Mouse (Mus musculus) heart, postnatal 0 days (tissue): Measurements from ENCODE around the gene Bcl2l1. TPM values are rescaled to one million over a fixed set of nuclear protein-coding genes. Genes with fewer than 3 reads are reported as not detected.

Experiments used
- ATAC-seq: fragments of 200-750 bp; cut with Nextera tagmentation; 2 replicates; pipeline ENCODE4 v1.8.0; 2017; ENCODE audit warnings: low read depth, moderate number of reproducible peaks, moderate library complexity; ENCODE audit not compliant: insufficient read depth
- DNase-seq: peaks from one replicate; pipeline ENCODE4 v3.0.0-alpha.2; 2016; ENCODE audit warnings: low spot score
- H3K27ac ChIP-seq: fragments of 300-500 bp; sonication (generic); 2 replicates; pipeline ENCODE4 v1.5.1; 2014; ENCODE audit warnings: low read depth, mild to moderate bottlenecking
- H3K27me3 ChIP-seq: fragments of 300-500 bp; sonication (generic); 2 replicates; pipeline ENCODE4 v1.6.1; 2014; ENCODE audit warnings: low read length, mixed read lengths; ENCODE audit not compliant: control insufficient read depth, insufficient read depth
- H3K36me3 ChIP-seq: fragments of 300-500 bp; sonication (generic); replicated peaks from 2 replicates; pipeline ENCODE4 v1.6.1; 2014; ENCODE audit warnings: low read length, mixed read lengths; ENCODE audit not compliant: control insufficient read depth, insufficient read depth
- H3K4me1 ChIP-seq: fragments of 300-500 bp; sonication (generic); 2 replicates; pipeline ENCODE4 v1.6.1; 2014; ENCODE audit warnings: antibody characterized with exemption; ENCODE audit not compliant: control insufficient read depth, insufficient read depth
- H3K4me2 ChIP-seq: fragments of 300-500 bp; sonication (generic); 2 replicates; pipeline ENCODE4 v1.6.1; 2014; ENCODE audit warnings: low read depth, mild to moderate bottlenecking, low read length, moderate library complexity
- H3K4me3 ChIP-seq: fragments of 300-500 bp; sonication (generic); 2 replicates; pipeline ENCODE4 v1.5.1; 2014; ENCODE audit warnings: low read depth, low read length
- H3K9ac ChIP-seq: fragments of 300-500 bp; sonication (generic); replicated peaks from 2 replicates; pipeline ENCODE4 v1.6.1; 2014; ENCODE audit warnings: low read depth, low read length, mixed read lengths
- H3K9me3 ChIP-seq: fragments of 300-500 bp; sonication (generic); replicated peaks from 2 replicates; pipeline ENCODE4 v1.6.1; 2016; ENCODE audit warnings: low read length; ENCODE audit not compliant: control insufficient read depth
- CTCF ChIP-seq: IDR thresholded peaks from 2 replicates; pipeline ENCODE4 v1.5.1; 2016; ENCODE audit warnings: antibody characterized with exemption, control low read depth, low read depth
- EP300 ChIP-seq: IDR thresholded peaks from 2 replicates; pipeline ENCODE4 v1.6.1; 2016; ENCODE audit warnings: antibody characterized with exemption, low read depth
- WGBS: fragments of 180-500 bp; shearing (Covaris S2); extraction: QIAGEN DNeasy Blood & Tissue Kit; methylation state at CpG from one replicate; pipeline ENCODE4 v1.1.7; 2014; 5-methylcytosine and 5-hydroxymethylcytosine counted together
- polyA plus RNA-seq: library from polyadenylated mRNA; unstranded; fragments of >200 nt; fragmentation: Nextera tagmentation; extraction: Ambion mirVana; gene quantifications from 2 replicates; pipeline ENCODE4 v1.2.1, GENCODE M21; 2015
- total RNA-seq: library from RNA; depleted of rRNA; stranded (reverse); fragments of >200 nt; gene quantifications from 2 replicates; pipeline ENCODE4 v1.2.3, GENCODE M21; 2014; ENCODE audit warnings: low replicate concordance; rRNA removed

The Bcl2l1 gene
- total RNA-seq (60.9 and 75.6 TPM in 2 replicates), polyA plus RNA-seq (34.5 and 35.0 TPM in 2 replicates)

GRCm38 (mm10) chr2:152831019-152831878, at the start of gene Bcl2l1:
Gene Bcl2l1 (minus strand): TSS chr2:152831728.
- TF ChIP-seq EP300 (peak; percentile 86), CTCF (peak; percentile 97)
- Histone ChIP-seq H3K27me3 (no peaks in the 10 kb centered on the region), H3K9ac (peak within 1 kb of the TSS; percentile 75), H3K27ac (peak within 1 kb of the TSS; percentile 93), H3K36me3 (peaks cover 8% of the 10 kb centered on the region; the same call in 1 of the 2 replicates), H3K4me3 (peak within 1 kb of the TSS; percentile 67), H3K4me1 (peaks cover 32% of the 10 kb centered on the region), H3K4me2 (peak within 1 kb of the TSS; percentile 71), H3K9me3 (no peaks in the 10 kb centered on the region)
- DNase-seq (peak; percentile 95), ATAC-seq (peak; percentile 94)
- under 1% methylated on average over 70 of the region's 74 CpGs for WGBS

DNA sequence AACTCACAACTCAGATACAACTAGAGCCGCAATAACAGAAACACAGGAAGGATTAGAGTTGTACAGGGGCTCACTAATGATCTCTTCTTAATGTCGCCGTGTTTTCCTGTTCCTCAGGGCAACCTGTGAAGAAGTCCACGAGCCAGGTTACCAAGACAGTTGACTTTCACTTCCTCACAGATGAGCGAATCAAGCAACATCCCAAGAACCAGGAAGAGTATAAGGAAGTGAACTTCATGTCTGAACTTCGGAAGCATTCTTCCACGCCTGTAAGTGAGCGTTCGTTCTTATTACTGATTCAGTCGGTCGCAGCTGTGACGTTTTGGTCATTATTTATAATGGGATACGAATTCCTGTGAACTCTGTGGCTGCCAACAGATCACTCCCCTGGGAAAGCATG, 49.4 kb upstream of the Bcl2l1 start:
- Histone ChIP-seq H3K27ac (no peak overlapping the region), H3K27me3 (no peaks in the 10 kb centered on the region), H3K9ac (no peak overlapping the region), H3K9me3 (no peaks in the 10 kb centered on the region), H3K4me1 (no peaks in the 10 kb centered on the region), H3K36me3 (peaks cover 88% of the 10 kb centered on the region), H3K4me3 (no peak overlapping the region), H3K4me2 (no peak overlapping the region)
- 86% methylated on average over 13 of the region's 13 CpGs for WGBS
- no peak for TF ChIP-seq CTCF
- TF ChIP-seq EP300 = no peak
- DNase-seq (no peak), ATAC-seq (no peak)

DNA sequence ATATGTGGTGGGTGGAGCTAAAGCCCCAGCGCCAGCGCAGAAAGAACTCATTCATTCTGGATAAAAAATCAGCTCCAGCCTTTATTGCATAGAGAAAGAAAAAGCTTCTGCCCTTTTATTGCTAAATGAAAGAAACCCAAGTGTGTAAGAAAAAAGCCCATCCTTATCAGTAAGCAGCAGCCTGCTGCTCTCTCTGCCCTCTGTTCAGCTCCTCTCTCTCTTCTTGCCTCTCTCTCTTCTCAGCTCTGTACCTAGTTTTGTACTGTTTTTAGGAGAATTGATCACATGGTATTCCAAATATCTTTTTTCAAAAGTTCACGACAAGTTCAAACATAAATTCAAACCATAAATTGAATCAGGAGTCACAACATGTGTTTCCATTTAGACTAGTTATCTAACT, 46.7 kb upstream of the Bcl2l1 start:
- H3K4me3 ChIP-seq = no peak overlapping the region
- no peak overlapping the region for H3K9ac ChIP-seq
- no peaks in the 10 kb centered on the region for H3K4me1 ChIP-seq
- H3K27ac ChIP-seq = no peak overlapping the region
- no peaks in the 10 kb centered on the region for H3K9me3 ChIP-seq
- no peak for ATAC-seq
- no peak for DNase-seq
- H3K36me3 ChIP-seq = peaks cover 87% of the 10 kb centered on the region
- no peaks in the 10 kb centered on the region for H3K27me3 ChIP-seq
- no peak overlapping the region for H3K4me2 ChIP-seq
- TF ChIP-seq EP300 = no peak
- TF ChIP-seq CTCF = no peak
- WGBS = 90% methylated on average over 3 of the region's 3 CpGs

- WGBS = 91% methylated on average over 6 of the region's 6 CpGs
- Histone ChIP-seq H3K36me3 (peaks cover 42% of the 10 kb centered on the region), H3K4me3 (no peak overlapping the region), H3K4me1 (no peaks in the 10 kb centered on the region), H3K4me2 (no peak overlapping the region), H3K9ac (no peak overlapping the region), H3K9me3 (no peaks in the 10 kb centered on the region), H3K27ac (no peak overlapping the region), H3K27me3 (no peaks in the 10 kb centered on the region)
- no peak for TF ChIP-seq EP300
- no peak for TF ChIP-seq CTCF
- DNase-seq = no peak
- no peak for ATAC-seq
Observed at GRCm38 (mm10) chr2:152863346-152863745, 31.8 kb upstream of the Bcl2l1 start.

GRCm38 (mm10) chr2:152862638-152863037, 31.1 kb upstream of the Bcl2l1 start:
- no peaks in the 10 kb centered on the region for H3K9me3 ChIP-seq
- peaks cover 42% of the 10 kb centered on the region for H3K36me3 ChIP-seq
- H3K9ac ChIP-seq = no peak overlapping the region
- no peak for ATAC-seq
- 77% methylated on average over 3 of the region's 3 CpGs for WGBS
- no peak overlapping the region for H3K27ac ChIP-seq
- H3K27me3 ChIP-seq = no peaks in the 10 kb centered on the region
- H3K4me2 ChIP-seq = no peak overlapping the region
- no peak for DNase-seq
- no peak overlapping the region for H3K4me3 ChIP-seq
- TF ChIP-seq CTCF = no peak
- TF ChIP-seq EP300 = no peak
- H3K4me1 ChIP-seq = no peaks in the 10 kb centered on the region
